Mouse (Mus musculus): ENCODE measurements at regions not wholly inside any gene's neighbourhood (a gene's known extent, or its start where the extent isn't known, plus 50 kb on each side); places are given as distances from the start of the nearest gene placed in this dataset.

DNA sequence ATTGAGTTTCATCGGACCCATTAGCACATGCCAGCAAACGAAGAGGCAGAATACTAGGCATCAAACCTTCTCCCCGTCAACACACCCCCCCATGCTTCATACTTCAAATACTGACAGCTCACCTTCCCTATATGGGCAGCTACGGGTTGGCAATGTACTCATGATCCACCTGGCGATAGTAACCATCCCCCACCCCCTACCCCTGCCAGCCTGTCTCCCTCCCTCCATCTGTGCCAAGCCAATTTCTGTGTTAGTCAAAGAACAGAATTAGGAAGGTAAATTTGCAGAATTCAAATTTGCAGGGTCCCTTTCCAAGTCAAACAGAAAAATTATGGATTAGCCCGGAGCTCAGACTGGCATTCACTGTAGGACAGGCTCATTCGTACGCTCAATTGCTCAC lies 75.3 kb upstream of the Med13l start:
- no peak for TF ChIP-seq POLR2A (IDR thresholded peaks at IDR 0.05; ENCODE audit: low read depth, low read length)
- no peak for TF ChIP-seq CTCF (IDR thresholded peaks at IDR 0.05; ENCODE audit: extremely low read depth, insufficient read depth, insufficient read length, insufficient replicate concordance)
